Mouse (Mus musculus) T-cell, adult 66 days (primary cell): ENCODE data around the gene Apof. TPM values are rescaled to one million over a fixed set of nuclear protein-coding genes. Genes with fewer than 3 reads are reported as not detected.

Experiments used
- total RNA-seq, 2 experiments: library from RNA; stranded (reverse); gene quantifications; 3 replicates in 1 of 2; 4 replicates in 1 of 2; pipeline ENCODE4 v1.2.4; 2023

The Apof gene
- not detected for total RNA-seq

DNA sequence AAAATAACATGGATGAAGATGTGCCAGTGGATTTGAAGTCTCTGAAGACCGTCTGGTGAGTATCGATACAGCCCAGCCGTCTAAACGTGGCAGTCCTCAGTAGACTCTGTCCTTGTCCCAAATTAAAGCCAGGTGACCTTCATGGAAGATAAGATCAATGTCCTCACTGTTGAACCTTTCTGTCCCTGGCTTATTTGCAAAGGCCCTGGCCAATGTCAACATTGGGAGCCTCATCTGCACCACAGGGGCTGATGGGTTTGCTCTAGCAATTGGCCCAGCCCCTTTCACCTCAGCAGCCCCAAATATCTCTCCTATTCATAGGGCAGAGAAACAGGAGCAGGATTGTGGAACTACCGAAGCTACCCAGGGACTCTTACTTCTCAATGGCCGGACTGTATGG is at the start of gene Apof:
Gene Apof, plus strand, starts transcription at position 301 of the 400 bp plus-strand sequence.

DNA sequence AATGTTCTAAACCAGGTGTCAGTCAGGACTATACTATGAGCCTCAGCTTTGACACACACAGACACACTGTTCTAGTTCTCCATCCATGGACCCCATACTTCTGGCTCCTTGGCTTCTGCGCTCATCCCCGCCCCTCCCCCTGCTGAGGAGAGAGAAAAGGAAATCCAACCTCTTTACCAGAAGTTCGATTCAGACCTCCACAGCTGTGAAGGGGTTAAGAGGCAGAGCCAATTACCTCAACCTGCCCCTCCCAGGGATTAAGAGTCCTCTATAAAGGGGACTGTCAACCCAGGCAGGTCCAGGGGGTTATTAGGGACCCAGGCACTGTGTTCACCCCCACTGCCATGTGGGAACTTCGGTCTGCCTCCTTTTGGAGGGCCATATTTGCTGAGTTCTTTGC is 42.9 kb upstream of the Apof start, which contains the start of gene Mip:
Gene Mip, plus strand, starts transcription at position 301 of the 400 bp plus-strand sequence.

DNA sequence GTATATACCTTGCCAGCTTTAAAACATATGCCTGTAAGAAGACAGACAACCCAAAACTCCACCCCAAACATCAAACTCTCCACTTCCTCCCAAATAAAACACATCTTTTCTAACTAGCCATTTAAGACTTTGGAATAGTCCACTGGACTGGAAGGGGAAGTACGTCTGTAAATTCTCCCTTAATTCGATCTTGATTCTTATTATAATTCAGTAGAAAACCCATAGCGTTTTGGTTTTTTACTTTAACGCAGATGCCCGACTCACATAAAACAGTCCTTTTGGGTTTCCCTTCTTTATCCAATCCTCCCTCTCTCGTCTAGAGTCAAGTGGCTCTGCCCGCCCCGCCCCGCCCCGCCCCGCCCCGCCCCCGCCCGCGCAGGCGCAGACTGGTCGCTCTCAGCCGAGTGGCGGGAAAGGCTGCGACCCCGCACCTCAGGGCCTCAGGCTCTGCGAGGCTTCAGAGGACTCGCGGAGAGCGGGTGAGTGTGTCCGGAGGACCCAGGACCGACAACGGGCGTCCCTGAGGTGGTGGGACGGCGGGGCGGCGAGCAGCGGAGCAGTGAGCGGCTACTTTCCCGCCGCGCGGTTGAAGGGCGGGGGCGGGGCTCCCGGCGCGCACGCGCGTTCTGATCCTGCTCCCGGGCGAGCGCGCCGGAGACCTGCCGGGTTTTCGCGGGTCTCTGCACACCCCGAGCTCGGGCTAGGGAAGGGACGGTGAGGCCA is 36.6 kb upstream of the Apof start, which contains the start of gene Timeless:
Gene Timeless, plus strand, starts transcription at position 369 of the 723 bp plus-strand sequence.

DNA sequence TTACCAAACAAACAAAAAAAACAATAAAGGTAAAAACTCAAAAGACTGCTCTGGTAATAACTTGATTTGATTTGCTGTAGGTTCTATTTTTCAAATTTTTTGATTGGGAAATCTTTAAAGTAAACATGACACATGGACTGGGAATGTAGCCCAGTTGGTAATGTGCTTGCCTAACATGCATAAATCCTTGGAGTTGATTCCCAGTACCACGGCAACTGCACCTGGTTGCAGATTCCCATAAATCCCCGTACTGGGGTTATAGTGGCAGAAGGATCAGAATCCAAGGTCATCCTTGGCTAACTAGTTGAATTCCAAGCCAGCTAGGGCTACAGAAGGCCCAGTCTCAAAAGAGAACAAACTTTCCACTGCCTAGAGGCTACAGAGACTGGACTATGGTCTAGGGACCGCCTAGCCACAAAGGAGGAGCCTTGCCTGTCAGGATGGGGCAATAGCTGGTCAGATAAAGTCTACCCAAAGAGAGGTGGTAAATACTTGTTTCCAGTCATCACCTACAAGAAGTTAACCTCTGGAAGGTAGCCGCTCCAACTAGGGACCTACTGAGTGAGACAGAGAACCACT is 14.7 kb upstream of the Apof start, which contains the start of gene Apon:
Gene Apon, plus strand, starts transcription at position 420 of the 579 bp plus-strand sequence.

DNA sequence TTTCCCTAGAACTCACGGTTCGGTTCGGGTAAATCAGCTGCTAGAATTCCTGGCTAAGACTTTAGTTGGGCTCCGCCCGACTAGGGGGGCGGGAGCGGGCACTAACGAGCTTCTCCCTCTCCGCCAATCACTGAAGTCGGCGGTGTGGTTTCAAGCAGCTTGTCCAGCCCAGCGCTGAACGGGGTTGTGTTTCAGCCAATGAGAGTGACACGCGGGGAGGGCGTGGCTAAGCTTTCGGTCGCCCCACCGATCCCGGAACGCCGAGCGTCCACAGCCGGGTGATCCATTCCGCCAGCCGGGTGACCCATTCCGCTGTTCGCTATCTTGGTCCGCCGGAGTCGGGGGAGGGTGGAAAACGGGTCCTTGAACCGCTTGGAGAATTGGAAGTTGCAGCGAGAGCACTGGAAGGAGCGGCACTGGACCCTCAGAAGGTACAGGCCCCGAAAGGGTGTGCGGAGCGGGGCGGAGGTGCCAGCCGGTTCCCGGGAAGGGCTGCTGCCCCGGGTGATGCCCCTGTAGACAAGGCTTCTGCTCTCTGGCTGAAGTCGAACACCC is 1.9 kb downstream of the Apof start, which contains the start of gene Stat2:
Gene Stat2, plus strand, starts transcription at position 273 of the 555 bp plus-strand sequence.

DNA sequence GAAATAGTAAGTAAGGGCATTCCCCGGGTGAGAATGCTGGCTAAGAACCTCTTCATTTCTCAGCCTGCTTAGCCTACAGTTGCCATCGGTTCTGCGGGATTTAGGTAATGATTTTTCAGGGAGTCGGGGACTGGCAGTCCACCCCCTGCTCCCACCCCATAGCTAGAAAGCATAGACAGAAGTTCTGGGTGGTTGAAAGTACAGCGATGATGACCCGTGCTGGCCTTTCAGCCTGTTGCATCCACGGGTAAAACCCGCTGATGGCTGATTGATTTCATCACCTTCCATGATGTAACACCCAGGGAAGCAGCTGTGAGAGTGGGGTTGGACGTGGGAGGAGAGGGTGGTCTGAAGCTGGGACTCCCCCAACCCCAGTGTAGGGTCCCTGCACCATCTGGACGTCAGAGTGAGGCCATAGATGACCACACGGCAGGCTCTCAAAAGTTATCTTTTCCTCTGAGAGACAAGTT is 30.3 kb downstream of the Apof start, which contains the start of gene Il23a:
Gene Il23a, minus strand, starts transcription at position 51 of the 470 bp plus-strand sequence.

DNA sequence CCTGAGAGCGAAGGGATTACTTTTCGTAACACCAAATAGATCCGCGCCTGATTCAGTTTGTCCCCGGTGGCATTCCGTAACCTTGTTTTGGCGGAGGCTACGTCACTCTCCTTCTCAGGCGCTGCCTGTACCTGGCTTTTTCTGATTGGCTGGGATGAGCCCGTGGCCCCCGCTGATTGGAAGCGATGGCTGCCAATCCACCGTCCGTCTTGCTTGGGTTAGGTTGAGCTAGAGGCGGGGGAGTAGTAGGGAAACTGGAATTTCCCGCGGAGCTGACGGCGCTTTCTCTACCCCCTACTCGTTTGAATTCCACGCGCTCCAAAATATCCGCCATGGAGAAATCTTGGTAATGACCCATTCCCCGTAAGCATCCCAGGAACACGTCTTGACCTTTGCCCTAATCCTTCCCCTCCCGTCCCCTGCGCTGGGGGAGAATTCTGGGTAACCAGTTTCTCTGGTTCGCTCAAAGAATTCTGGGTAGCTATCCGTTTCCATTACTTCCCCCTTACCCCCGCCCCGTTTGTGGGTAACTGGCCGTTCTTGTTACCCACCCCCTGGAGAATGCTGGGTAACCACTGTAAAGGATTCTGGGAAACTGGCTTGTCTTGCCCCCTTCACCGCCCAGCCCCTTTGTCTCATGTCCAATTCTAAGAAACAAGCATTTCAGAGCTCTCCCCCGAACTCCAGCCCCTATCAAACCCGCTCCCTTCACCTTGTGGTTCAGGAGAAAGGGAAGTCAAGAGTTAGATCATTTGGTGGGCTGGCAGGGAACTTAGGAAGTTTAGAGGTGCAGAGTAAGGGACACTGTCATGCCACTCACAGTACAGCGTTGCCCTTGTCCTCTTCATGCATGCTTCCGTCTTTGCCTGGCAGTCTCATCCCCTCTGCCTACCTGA is 34.9 kb downstream of the Apof start, which contains the start of gene Pan2:
Gene Pan2, plus strand, starts transcription at position 210 of the 896 bp plus-strand sequence.

Other genes with a start within 250 kb of the Apof start
- 100 to 1,000 TPM; 776 to 815 TPM for gene Naca, start 233.1 kb upstream of the Apof start, total RNA-seq
- gene Ptges3, start 209.7 kb upstream of the Apof start, total RNA-seq = 100 to 1,000 TPM; 121 to 145 TPM
- 100 to 1,000 TPM; 664 to 698 TPM for gene Atp5b, start 185.4 kb upstream of the Apof start, total RNA-seq
- 100 to 1,000 TPM; 118 to 120 TPM for gene Baz2a, start 177.1 kb upstream of the Apof start, total RNA-seq
- 10 to 100 TPM; 46.4 to 46.7 TPM for gene Rbms2, start 88.4 kb upstream of the Apof start, total RNA-seq
- gene Gls2, start 74.2 kb upstream of the Apof start, total RNA-seq = under 1 TPM; 0.26 to 0.98 TPM
- gene Spryd4, start 56.9 kb upstream of the Apof start, total RNA-seq = 10 to 100 TPM; 15.4 to 20.8 TPM
- gene Mip, start 42.8 kb upstream of the Apof start, total RNA-seq = not detected
- 10 to 100 TPM; 35.2 to 44.7 TPM for gene Timeless, start 36.6 kb upstream of the Apof start, total RNA-seq
- gene Apon, start 14.6 kb upstream of the Apof start, total RNA-seq = not detected
- gene Stat2, start 1.9 kb downstream of the Apof start, total RNA-seq = 10 to 100 TPM; 64.1 to 66.5 TPM
- not detected for gene Il23a, start 30.1 kb downstream of the Apof start, total RNA-seq
- 10 to 100 TPM; 41.8 to 43.8 TPM for gene Pan2, start 34.7 kb downstream of the Apof start, total RNA-seq
- gene Cnpy2, start 53.8 kb downstream of the Apof start, total RNA-seq = 10 to 100 TPM; 24.5 to 37.2 TPM
- gene Cs, start 69.1 kb downstream of the Apof start, total RNA-seq = 10 to 100 TPM; 90.5 to 96.7 TPM
- 10 to 100 TPM; 20.9 to 30.1 TPM for gene Coq10a, start 100.3 kb downstream of the Apof start, total RNA-seq
- gene Ankrd52, start 108.4 kb downstream of the Apof start, total RNA-seq = 10 to 100 TPM; 56.8 to 58.4 TPM
- not detected for gene Slc39a5, start 132.6 kb downstream of the Apof start, total RNA-seq
- 10 to 100 TPM; 45.8 to 50.9 TPM for gene Nabp2, start 142.8 kb downstream of the Apof start, total RNA-seq
- gene Rnf41, start 143.0 kb downstream of the Apof start, total RNA-seq = 10 to 100 TPM; 29.6 to 33.1 TPM
- gene Smarcc2, start 190.6 kb downstream of the Apof start, total RNA-seq = 100 to 1,000 TPM; 140 to 150 TPM
- gene Myl6, start 225.5 kb downstream of the Apof start, total RNA-seq = 100 to 1,000 TPM; 743 to 795 TPM
- gene Myl6b, start 230.0 kb downstream of the Apof start, total RNA-seq = under 1 TPM in 1 of 2 experiments, not detected in 1; 0.55 TPM